Mouse (Mus musculus) embryonic facial prominence, embryonic 12.5 days (tissue): ENCODE data around the gene Astn2. TPM values are rescaled to one million over a fixed set of nuclear protein-coding genes. Genes with fewer than 3 reads are reported as not detected.

Source experiments
- ATAC-seq: fragments of 200-750 bp; cut with Nextera tagmentation; 2 replicates; pipeline ENCODE4 v1.8.0; 2017; ENCODE audit not compliant: insufficient number of reproducible peaks, insufficient read depth, low FRiP score, low TSS enrichment
- H3K27ac ChIP-seq: fragments of 300-500 bp; sonication (generic); 2 replicates; pipeline ENCODE4 v1.5.1; 2016; ENCODE audit warnings: mild to moderate bottlenecking
- H3K27me3 ChIP-seq: fragments of 300-500 bp; sonication (generic); 2 replicates; pipeline ENCODE4 v1.6.1; 2016; ENCODE audit warnings: mild to moderate bottlenecking, moderate library complexity
- H3K36me3 ChIP-seq: fragments of 300-500 bp; sonication (generic); 2 replicates; pipeline ENCODE4 v1.6.1; 2016; ENCODE audit warnings: mild to moderate bottlenecking
- H3K4me1 ChIP-seq: fragments of 300-500 bp; sonication (generic); 2 replicates; pipeline ENCODE4 v1.6.1; 2016
- H3K4me2 ChIP-seq: fragments of 300-500 bp; sonication (generic); replicated peaks from 2 replicates; pipeline ENCODE4 v1.6.1; 2016; ENCODE audit warnings: mild to moderate bottlenecking, moderate library complexity
- H3K4me3 ChIP-seq: fragments of 300-500 bp; sonication (generic); 2 replicates; pipeline ENCODE4 v1.5.1; 2016; ENCODE audit warnings: mild to moderate bottlenecking
- H3K9ac ChIP-seq: fragments of 300-500 bp; sonication (generic); 2 replicates; pipeline ENCODE4 v1.6.1; 2016; ENCODE audit warnings: mild to moderate bottlenecking, moderate library complexity
- H3K9me3 ChIP-seq: fragments of 300-500 bp; sonication (generic); 2 replicates; pipeline ENCODE4 v1.6.1; 2016; ENCODE audit warnings: mild to moderate bottlenecking, moderate library complexity
- WGBS: fragments of 180-500 bp; shearing (Covaris S2); methylation state at CpG from one replicate; pipeline ENCODE4 v1.1.7; 2016; 5-methylcytosine and 5-hydroxymethylcytosine counted together
- polyA plus RNA-seq: library from polyadenylated mRNA; unstranded; fragments of >200 nt; fragmentation: Nextera tagmentation; extraction: Ambion mirVana; gene quantifications from 2 replicates; pipeline ENCODE4 v1.2.1, GENCODE M21; 2016

Astn2 gene
- 1.6 and 2.0 TPM in 2 replicates for polyA plus RNA-seq

DNA sequence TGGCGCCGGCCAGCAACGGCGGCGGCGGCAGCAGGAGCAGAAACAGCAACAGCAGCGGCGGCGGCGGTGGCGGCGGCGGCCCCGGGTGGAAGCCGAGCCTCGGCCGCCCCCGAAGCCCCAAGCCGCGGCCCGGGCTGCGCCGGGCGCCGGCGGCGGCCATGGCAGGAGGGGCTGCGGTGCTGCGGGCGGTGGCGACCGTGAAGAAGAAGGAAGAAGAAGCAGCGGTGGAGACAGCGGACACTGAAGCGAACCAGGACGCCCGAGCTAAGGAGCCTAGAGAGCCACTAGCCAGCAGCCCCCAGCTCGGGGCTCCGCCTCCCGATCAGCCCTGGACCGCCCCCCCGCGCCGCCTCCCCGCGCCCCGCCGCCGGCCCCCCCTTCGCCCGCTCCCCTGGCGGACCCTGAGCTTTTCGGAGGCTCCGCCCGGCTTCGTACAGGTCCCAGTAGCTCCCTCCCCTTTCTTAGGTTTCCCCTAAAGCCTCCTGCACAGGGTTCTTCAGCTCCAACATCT, at the start of gene Astn2:
Astn2 (minus strand) TSS at position 411 of the 511 bp plus-strand sequence.
- peak; percentile 78 for ATAC-seq

DNA sequence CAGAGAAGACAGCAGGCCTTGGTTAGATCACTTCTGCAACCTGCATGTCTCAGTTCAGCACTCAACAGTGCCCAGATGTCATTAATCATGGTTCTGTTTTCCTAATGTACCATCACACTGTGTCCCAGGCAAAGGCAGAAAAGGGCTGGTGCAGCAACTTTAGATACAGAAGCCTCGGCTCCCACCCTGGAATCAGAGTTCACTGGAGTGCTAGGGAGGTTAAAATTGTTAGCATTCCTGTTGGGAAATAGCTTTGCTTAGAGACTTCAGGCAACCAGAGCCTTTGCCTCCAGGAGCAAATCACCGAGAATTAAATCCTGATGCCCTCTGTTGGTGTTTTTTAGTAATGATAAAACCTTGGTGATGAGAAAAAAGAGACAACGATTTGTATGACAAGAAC, 45.7 kb upstream of the Astn2 start:
- 22% methylated on average over 3 of the region's 3 CpGs for WGBS

More for the DNA sequence above, at the start of gene Astn2:
- H3K27ac ChIP-seq, result no peak within 1 kb of the TSS
- H3K4me1 ChIP-seq, result peaks cover 6% of the 10 kb centered on the region; the same call in 1 of the 2 replicates
- peak within 1 kb of the TSS; percentile 98 for H3K4me2 ChIP-seq
- peak within 1 kb of the TSS; percentile 75 for H3K9ac ChIP-seq
- no peaks in the 10 kb centered on the region for H3K9me3 ChIP-seq
- H3K36me3 ChIP-seq, result no peaks in the 10 kb centered on the region
- peak within 1 kb of the TSS; percentile 74 for H3K4me3 ChIP-seq
- peaks cover 36% of the 10 kb centered on the region for H3K27me3 ChIP-seq
- WGBS, result 0% methylated on average over 36 of the region's 56 CpGs

DNA sequence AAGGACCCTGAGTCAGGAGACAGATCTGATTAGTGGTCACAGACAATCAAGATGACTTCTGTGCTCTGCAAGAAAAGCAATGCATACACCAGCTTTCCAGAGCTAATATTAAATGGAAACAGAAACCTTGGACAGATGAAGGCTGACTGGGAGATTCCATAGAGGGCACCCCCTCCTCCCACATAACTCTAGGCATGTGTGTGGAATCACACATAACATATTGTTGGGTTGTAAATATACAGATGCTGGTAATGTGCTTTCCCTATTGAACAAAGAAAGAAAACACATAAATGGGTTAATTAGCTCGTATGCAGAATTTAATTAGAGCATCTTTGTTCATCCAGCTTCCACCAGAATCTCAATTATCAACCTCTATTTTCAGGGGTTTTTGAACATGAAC, 26.8 kb upstream of the Astn2 start:
- Histone ChIP-seq H3K9me3 (no peaks in the 10 kb centered on the region), H3K36me3 (no peaks in the 10 kb centered on the region), H3K27ac (no peak overlapping the region), H3K4me3 (no peak overlapping the region), H3K4me1 (no peaks in the 10 kb centered on the region), H3K4me2 (no peak overlapping the region), H3K27me3 (no peaks in the 10 kb centered on the region), H3K9ac (no peak overlapping the region)
- ATAC-seq, result no peak
- 67% methylated on average over 1 of the region's 1 CpGs for WGBS

More for the DNA sequence above, 45.7 kb upstream of the Astn2 start:
- no peak overlapping the region for H3K27ac ChIP-seq
- no peaks in the 10 kb centered on the region for H3K27me3 ChIP-seq
- no peak overlapping the region for H3K4me2 ChIP-seq
- no peaks in the 10 kb centered on the region for H3K36me3 ChIP-seq
- H3K4me3 ChIP-seq, result no peak overlapping the region
- no peaks in the 10 kb centered on the region for H3K9me3 ChIP-seq
- no peak for ATAC-seq
- H3K9ac ChIP-seq, result no peak overlapping the region
- peaks cover 4% of the 10 kb centered on the region; the same call in 1 of the 2 replicates for H3K4me1 ChIP-seq

DNA sequence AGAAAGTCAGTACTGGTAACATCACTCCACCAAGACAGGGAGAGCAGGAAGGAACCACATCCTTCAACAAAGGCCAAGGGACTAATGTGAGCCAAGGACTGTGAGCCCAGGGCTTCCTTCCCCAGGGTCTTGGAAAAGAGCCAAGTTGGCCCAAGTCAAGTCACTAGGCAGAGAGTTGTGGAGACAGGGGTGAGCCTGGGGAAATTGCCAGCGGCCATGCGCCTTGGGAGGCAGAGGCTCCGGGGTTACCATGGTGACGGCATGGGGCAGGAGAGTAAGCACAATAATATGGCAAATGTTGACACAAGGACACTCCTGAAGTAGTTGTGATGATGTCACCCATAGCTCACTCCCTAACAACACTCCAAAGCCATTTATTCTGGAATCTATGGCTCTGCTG, 21.4 kb upstream of the Astn2 start:
- 0 out of 2 replicates have a peak, but pooled peaks have one; percentile 28 for ATAC-seq
- no peak overlapping the region for H3K27ac ChIP-seq
- no peaks in the 10 kb centered on the region for H3K27me3 ChIP-seq
- H3K9ac ChIP-seq, result no peak overlapping the region
- no peak overlapping the region for H3K4me2 ChIP-seq
- no peaks in the 10 kb centered on the region for H3K9me3 ChIP-seq
- no peak overlapping the region for H3K4me3 ChIP-seq
- no peaks in the 10 kb centered on the region for H3K36me3 ChIP-seq
- WGBS, result 79% methylated on average over 4 of the region's 4 CpGs
- no peaks in the 10 kb centered on the region for H3K4me1 ChIP-seq

DNA sequence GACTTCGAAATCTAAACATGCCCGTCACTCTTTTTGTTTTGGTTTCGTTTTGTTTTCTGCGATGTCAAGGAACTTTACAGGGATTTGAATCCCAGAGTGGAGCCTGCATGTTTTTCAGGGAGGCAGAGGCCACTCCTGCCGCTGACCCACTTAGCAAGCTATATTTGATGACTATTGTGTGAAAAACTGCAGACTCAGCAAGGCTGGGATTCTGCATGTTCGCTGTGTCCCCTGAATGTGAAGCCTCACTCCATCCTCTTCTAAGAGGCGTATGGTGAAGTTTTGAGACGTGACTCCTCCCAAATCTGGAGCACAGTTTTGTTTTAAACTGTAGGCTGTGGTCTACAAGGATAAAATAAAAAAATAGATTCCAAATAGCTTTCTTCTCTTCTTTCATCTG, 10.4 kb upstream of the Astn2 start:
- H3K36me3 ChIP-seq, result no peaks in the 10 kb centered on the region
- WGBS, result 65% methylated on average over 8 of the region's 8 CpGs
- H3K9me3 ChIP-seq, result no peaks in the 10 kb centered on the region
- no peaks in the 10 kb centered on the region for H3K4me1 ChIP-seq
- H3K27ac ChIP-seq, result no peak overlapping the region
- H3K4me3 ChIP-seq, result no peak overlapping the region
- no peak overlapping the region for H3K9ac ChIP-seq
- H3K27me3 ChIP-seq, result no peaks in the 10 kb centered on the region
- ATAC-seq, result no peak
- no peak overlapping the region for H3K4me2 ChIP-seq

DNA sequence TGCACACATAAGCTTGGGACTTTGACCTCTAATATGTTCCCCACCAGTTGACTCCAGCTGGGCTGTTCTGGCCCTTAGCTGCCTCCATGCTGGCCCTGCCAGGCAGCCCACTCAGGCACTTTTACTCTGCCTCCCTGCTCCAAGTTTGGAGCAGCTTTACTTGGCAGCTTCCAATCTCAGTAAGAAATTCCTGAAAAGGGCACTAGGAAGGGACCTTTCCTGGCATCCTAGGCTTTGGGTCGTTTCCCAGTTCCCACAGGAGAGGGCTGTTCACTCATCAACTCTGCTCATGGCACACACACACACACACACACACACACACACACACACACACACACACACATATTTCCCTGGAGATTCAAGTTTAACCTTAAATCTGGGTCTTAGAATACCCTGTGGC, 675 bp upstream of the Astn2 start:
- no peak overlapping the region for H3K9ac ChIP-seq
- peaks cover 6% of the 10 kb centered on the region; the same call in 1 of the 2 replicates for H3K4me1 ChIP-seq
- no peak for ATAC-seq
- peaks cover 36% of the 10 kb centered on the region for H3K27me3 ChIP-seq
- H3K9me3 ChIP-seq, result no peaks in the 10 kb centered on the region
- H3K36me3 ChIP-seq, result no peaks in the 10 kb centered on the region
- H3K4me3 ChIP-seq, result no peak overlapping the region
- H3K4me2 ChIP-seq, result no peak overlapping the region
- WGBS, result 0% methylated on average over 1 of the region's 1 CpGs
- H3K27ac ChIP-seq, result no peak overlapping the region

DNA sequence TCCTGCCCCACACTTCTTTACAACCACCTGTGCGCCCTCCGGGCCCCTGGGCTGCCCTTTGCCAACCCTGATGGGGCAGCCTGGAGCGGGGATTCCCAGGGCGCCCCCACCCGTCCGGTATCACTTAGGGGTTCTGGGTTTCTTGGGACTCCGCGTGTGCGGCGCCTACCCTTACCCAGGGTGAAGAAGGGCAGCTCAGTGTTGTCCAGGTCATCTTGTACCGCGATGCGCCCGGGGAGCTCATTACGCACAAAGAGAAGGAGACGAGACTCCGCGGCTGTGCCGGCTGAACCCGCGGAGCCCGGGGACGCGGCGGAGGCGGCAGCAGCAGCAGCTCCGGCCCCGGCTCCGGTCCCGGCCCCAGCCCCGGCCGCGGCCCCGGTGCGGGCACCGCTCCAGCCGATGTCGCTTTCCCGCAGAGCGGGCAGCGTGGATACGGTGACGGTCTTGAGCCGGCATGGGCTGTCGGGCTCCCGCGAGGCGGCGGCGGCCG, 657 bp downstream of the Astn2 start:
- Histone ChIP-seq H3K4me3 (peak overlapping the region; percentile 74), H3K36me3 (no peaks in the 10 kb centered on the region), H3K4me1 (peaks cover 6% of the 10 kb centered on the region; the same call in 1 of the 2 replicates), H3K9me3 (no peaks in the 10 kb centered on the region), H3K4me2 (peak overlapping the region; percentile 98), H3K9ac (peak overlapping the region; percentile 75), H3K27ac (no peak overlapping the region), H3K27me3 (peaks cover 36% of the 10 kb centered on the region)
- ATAC-seq, result peak; percentile 16; the same call in 1 of the 2 replicates
- WGBS, result under 1% methylated on average over 51 of the region's 51 CpGs

DNA sequence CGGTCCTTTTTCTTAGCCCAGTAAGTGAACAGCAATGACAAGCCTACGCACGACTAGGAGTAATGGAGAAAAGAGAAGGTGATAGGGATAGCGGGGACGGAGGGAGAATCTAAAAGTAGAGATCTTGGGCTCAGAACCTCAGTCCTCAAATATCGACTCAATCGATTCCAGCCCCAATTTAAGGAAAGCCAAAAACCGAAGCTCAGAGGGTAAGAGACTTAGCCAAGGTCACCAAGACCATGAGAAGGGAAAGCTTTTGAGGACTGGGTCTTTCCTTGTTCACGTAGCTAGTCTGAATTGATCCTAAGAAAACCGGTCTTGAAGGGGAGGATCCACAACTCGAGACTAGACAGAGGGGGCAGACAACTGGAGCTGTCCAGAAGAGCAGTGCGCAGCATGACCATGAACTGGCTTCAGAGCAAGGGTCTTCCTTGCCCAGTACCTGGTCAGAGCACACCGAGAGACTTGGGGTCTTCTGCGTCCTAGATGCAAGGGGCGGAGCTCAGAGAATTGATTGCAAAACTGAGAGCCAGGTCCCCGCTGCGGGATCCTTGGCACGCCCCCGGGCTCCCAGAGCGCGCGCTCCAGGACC, 1.2 kb downstream of the Astn2 start:
- peak overlapping the region; percentile 75 for H3K9ac ChIP-seq
- H3K4me3 ChIP-seq, result peak overlapping the region; percentile 74

DNA sequence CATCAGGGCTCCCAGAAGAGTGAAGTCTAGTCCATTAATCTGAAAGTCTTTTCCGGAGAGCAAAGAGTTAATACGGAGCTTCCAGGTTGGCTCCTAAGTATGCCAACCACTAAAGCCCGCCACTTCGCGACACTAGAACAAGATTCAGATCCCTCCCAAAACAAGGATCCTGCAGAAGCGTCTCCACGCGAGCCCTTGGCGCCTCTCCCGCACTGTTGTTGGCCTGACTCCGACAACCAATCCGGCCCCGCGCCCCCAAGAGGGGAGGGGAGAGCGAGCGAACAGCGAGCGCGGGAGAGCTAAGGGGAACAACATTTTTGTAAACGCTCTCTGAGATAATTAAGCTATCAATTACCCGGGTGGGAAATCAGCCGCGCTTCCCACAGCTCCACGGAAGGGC, 1.8 kb downstream of the Astn2 start:
- Histone ChIP-seq H3K9me3 (no peaks in the 10 kb centered on the region), H3K27me3 (peaks cover 36% of the 10 kb centered on the region), H3K9ac (no peak overlapping the region), H3K36me3 (no peaks in the 10 kb centered on the region), H3K4me1 (peaks cover 6% of the 10 kb centered on the region; the same call in 1 of the 2 replicates), H3K4me2 (peak overlapping the region; percentile 98), H3K27ac (no peak overlapping the region), H3K4me3 (peak overlapping the region; percentile 74)
- under 1% methylated on average over 24 of the region's 24 CpGs for WGBS
- no peak for ATAC-seq

More for the DNA sequence above, 1.2 kb downstream of the Astn2 start:
- H3K36me3 ChIP-seq, result no peaks in the 10 kb centered on the region
- under 1% methylated on average over 22 of the region's 22 CpGs for WGBS
- no peak; the same call in 1 of the 2 replicates for ATAC-seq
- no peak overlapping the region for H3K27ac ChIP-seq
- peaks cover 6% of the 10 kb centered on the region; the same call in 1 of the 2 replicates for H3K4me1 ChIP-seq
- H3K27me3 ChIP-seq, result peaks cover 36% of the 10 kb centered on the region
- H3K4me2 ChIP-seq, result peak overlapping the region; percentile 98
- no peaks in the 10 kb centered on the region for H3K9me3 ChIP-seq

DNA sequence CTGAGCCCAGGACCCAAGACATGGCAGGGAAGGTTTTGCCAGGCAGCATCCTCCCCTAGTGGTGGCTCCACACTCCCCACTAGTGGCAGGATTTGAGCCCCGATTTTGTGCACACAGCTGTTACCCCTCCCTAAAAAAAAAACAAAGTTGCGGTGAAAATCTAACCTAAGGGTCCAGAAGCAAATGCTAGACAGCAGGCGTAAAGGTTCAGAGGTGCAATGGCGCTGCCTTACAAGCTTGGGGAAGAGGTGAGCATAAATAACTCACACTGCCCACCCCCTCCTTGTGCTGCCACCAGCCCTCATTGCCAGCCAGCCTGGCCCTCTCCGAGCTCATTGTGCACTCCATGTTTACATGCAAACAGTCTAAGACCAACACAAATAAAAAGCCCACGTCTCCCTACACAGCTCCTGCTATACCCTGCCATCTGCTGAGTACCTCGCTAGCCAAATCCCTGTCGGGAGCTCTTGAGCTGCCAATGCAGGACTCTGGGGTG, 3.2 kb downstream of the Astn2 start:
- ATAC-seq, result no peak
- 23% methylated on average over 8 of the region's 8 CpGs for WGBS
- no peak overlapping the region for H3K9ac ChIP-seq

DNA sequence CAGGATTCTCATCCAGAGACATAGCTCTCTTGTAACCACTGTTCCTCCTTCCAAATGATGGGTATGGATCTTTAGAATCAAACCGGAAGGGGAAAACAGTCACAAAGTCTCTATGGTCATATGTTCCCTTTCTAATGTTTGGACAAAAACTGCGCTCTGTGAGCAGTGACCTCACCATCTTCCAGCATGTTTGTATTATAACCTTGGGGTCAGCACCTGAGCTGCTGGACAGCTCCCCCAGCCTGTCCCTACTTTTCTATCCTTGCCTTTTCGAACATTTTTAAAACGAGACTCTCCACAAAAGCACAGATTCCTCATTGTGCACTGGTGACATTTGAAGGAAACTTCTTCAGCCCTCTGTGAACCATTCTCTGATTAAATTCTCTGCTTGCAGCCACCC, 5.3 kb downstream of the Astn2 start:
- ATAC-seq, result no peak
- 45% methylated on average over 4 of the region's 4 CpGs for WGBS
- no peak overlapping the region for H3K4me3 ChIP-seq

More for the DNA sequence above, 3.2 kb downstream of the Astn2 start:
- no peak overlapping the region for H3K27ac ChIP-seq
- no peaks in the 10 kb centered on the region for H3K36me3 ChIP-seq
- H3K4me2 ChIP-seq, result 0 out of 2 replicates have a peak overlapping the region, but pooled peaks have one; percentile 18
- no peak overlapping the region for H3K4me3 ChIP-seq
- no peaks in the 10 kb centered on the region for H3K9me3 ChIP-seq
- H3K27me3 ChIP-seq, result peaks cover 36% of the 10 kb centered on the region
- H3K4me1 ChIP-seq, result peaks cover 6% of the 10 kb centered on the region; the same call in 1 of the 2 replicates

DNA sequence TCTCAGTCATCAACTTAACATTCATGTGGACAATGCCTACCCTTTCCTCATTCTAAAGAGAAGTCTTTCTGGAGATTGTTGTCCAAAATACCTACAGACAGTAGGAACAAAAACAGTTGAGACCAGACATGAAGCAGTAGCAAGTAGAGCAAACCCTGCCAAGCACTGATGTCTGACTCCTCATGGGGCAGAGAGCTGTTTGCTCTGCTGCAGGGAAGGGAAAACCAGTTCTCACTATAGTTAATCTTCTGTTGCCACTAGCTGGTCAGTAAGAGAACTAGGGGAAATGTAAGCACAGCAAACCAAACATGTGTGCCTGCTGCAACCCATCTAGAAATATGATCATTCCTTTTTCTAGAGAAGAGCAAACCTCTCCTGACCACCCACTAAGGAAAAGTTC, 7.2 kb downstream of the Astn2 start:
- no peak for ATAC-seq

More for the DNA sequence above, 5.3 kb downstream of the Astn2 start:
- Histone ChIP-seq H3K36me3 (no peaks in the 10 kb centered on the region), H3K27ac (no peak overlapping the region), H3K4me2 (no peak overlapping the region), H3K9me3 (no peaks in the 10 kb centered on the region), H3K9ac (no peak overlapping the region), H3K4me1 (peaks cover 6% of the 10 kb centered on the region; the same call in 1 of the 2 replicates), H3K27me3 (peaks cover 24% of the 10 kb centered on the region)

More for the DNA sequence above, 7.2 kb downstream of the Astn2 start:
- Histone ChIP-seq H3K36me3 (no peaks in the 10 kb centered on the region), H3K27me3 (peaks cover 15% of the 10 kb centered on the region), H3K9ac (no peak overlapping the region), H3K9me3 (no peaks in the 10 kb centered on the region), H3K4me2 (no peak overlapping the region), H3K4me3 (no peak overlapping the region), H3K27ac (no peak overlapping the region), H3K4me1 (no peaks in the 10 kb centered on the region)
